Mouse (Mus musculus): ENCODE results near the gene Btbd18.
"Not testable (repeated sequence)": the region's sequence is repeated elsewhere in the genome, so short reads cannot be mapped to it uniquely, and the experiment has no call there.

Btbd18 gene

DNA sequence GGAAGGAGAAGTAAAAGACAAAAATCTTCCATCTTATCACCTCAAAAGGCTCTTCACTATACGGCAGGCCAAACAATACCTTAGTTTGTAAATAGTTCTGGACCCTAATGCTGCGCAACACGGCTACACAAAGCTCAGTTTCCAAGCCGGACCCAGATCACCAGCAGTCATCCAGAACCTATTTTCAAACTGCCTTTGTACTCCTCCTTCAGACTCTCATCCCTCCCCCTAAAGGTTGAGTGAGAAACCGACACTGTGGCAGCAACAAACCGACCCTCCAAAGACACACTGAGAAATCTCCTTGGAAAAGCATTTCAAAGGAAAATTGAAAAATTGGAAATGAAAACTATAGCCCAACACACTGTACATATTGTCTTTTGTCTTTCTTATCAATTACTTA is 10.5 kb upstream of the Btbd18 start:
- no peak for DNase-seq

DNA sequence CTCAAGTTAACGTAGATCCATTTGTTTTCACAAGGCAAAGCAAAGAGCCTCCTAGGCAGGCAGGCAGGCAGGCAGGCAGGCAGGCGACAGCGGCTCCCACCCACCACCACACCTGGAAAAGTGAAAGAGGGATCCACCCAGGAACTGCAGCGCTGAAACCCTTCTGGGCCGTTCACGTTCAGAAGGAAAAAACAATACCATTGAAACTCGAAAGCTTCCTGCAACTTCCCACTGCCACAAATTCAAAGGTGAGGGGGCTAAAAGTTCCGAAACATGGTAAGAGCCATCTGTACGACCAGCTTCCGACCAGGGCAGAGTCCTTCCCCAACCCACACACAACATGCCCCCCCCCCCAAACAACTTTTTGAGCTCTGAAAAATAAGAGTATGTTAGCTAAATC is 9.2 kb upstream of the Btbd18 start:
- no peak for DNase-seq

DNA sequence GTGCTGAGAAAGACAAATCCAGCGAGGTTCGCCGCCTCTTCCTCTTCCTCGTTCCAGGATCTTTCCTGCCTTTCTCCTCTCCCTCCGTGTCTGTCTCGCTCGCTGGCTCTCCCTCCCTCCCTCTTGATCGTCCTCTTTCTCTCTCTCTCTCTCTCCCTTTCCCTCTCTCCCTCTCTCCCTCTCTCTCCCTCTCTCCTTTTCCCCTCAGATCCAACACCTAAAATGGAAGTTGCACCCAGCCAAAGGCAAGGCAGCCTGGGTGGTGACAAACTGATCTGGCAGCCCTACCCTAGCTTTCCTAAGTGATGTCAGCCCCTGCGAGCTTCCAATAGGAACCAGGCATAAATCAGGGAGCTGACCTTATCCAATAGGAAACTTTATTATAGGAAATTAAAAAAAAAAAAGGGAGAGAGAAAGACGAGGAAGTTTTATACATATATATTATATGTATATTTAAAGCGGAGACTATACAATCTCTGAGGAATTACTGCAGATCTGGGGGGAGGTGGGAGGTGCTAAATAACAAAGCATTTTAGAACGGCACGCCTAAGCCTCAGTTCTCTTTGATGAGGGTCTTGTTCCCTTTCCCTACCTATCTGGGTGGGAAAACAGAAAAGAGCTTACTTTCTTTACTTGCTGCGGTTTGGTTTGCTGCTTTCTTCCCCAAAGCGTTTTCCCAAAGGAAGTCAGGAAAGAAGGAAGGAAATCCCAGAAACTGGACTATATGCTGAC is 8.2 kb upstream of the Btbd18 start, which contains the start of gene Ctnnd1:
TSS of gene Ctnnd1 (minus strand) at position 302 of the 732 bp plus-strand sequence.
- DNase-seq, result peak; percentile 94

DNA sequence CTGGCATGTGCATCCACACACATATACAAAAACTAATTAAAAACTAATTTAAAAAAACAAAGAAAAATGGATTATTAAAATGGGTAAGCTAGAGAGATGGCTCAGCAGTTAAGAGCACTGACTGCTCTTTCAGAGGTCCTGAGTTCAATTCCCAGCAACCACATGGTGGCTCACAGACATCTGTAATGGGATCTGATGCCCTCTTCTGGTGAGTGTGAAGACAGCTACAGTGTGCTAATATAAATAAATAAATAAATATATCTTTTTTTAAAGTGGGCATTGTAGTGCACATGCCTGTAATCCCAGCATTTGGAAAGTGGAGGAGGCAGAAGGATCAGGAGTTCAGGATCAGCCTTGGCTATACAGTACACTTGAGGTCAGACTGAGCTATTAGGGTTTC is 5.5 kb upstream of the Btbd18 start:
- no peak for DNase-seq

DNA sequence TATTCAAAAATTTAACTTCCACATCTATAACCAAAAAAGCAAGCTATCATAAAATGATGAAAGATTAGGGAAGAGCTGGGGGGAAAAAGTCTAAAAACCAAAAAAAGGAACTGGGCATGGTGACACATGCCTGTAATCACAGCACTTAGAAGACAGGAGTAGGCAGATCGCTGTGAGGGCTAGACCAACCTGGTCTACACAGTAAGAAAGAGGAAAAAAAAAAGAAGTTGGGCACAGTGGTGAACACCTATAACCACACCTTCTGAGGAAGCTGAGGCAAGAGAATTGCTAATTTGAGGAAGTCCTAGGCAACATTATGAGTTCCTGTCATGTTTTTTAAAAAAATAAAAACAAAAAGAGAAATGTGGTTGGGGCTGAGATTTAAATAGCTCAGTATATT is 3.0 kb upstream of the Btbd18 start:
- no peak for DNase-seq

DNA sequence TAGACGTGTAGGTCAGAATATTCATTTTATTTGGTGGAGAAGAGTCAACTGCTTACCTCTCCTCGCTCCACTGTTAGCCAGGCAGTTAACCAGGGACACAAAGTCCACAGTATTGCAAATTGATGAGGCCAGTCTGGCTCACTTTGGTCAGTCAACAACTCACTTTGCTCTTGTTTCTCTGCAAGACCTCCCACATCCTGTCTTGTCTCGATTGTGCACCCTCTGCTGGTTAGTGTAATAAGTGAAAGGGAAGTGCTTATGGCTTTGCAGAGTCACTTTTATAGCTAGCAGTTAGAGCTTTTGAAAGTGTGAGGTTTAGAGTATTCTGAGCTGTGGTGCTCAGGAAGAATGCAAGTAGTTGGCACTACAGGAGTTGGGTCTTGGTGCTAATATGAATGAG is 1.4 kb downstream of the Btbd18 start:
- DNase-seq, result no peak

DNA sequence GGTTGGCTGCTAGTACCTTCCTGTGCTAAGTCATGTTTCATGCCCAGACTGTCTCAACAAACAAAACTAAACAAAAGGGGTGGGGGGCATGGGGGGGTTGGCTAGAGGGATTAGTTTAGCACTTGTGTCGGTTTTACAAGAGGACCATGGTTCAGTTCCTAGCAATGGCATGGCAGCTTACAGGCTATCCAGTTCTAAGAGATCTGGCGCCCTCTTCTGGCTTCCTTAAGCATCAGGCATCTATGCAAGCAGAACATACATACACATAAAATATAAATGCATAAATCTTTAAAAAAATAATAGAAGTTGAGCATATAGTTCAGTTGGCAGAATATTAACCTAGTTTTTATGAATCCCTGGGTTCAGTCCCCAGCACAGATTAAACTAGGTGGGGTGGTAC is 4.0 kb downstream of the Btbd18 start:
- DNase-seq, result no peak

DNA sequence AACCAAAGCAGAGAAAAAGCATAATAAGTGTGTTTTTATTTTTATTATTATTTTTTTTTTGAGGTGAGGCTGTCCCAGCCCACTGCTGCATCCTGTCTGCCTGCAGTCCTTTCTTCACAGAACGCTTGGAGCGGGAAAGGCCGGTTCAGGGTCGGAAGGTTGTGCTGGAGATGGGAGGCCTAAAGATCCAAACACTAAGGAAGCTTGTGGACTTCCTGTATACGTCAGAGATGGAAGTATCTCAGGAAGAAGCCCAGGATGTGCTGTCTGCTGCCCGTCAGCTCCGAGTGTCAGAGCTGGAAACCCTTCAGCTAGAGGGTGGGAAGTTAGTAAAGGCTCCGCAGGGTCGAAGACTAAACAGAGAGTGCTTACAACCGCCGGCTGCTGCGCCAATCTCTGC is 7.2 kb downstream of the Btbd18 start:
- no peak for DNase-seq

DNA sequence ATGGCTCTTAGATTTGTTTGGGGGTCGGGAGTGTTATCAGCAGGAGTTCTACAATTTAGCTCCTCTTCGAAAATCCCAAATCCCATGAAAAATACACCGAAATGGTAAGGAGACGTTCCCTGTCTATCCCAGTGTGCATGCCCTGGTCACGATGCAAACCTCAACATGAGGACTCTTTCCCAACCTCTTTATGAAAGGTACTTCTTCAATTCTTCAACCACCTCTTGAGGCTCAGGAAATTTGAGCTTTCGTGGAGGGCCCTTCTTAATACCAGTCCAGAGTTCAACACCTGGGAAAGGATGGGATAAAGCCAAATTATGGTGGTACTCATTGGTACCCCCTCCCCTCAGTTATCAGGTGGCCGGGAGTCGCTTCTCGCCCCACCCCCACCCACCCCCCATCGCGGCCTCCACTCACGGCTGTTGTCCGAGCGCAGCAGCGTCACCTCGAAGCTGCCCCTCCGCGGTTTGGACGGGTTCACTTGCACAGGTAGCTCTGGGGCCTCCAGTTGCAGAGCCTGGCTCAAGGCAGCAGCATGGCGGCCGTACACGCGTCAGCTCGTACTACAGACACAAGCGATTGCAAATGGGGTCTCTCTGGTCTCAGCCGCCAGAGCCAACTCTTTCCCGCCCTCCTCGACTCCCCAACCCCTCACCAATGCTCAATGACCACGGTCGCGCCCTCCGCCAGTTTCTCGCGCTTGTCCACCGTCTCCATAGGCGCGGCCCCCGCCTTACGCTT is 11.1 kb downstream of the Btbd18 start:
- no peak for DNase-seq

DNA sequence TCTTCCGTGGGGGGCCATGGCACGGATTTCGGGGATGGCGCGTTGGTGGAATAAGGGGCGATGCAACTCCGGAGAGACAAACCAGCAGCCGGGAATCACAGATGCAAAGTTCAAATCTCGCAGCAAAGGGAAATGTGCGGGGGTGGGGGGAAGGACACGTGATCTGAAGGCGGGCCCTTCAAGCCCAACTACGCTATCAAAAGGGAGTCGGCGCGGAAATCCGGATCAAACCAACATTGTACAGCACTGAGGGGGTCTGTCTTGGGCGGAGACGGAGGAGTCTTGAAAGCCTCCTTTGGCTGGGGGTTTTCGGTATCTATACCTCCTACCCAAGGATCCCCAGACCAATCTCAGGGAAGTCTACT is 11.7 kb downstream of the Btbd18 start, which contains the start of gene Selenoh:
TSS of gene Selenoh (minus strand) at position 202 of the 365 bp plus-strand sequence.
- DNase-seq, result peak; percentile 83

DNA sequence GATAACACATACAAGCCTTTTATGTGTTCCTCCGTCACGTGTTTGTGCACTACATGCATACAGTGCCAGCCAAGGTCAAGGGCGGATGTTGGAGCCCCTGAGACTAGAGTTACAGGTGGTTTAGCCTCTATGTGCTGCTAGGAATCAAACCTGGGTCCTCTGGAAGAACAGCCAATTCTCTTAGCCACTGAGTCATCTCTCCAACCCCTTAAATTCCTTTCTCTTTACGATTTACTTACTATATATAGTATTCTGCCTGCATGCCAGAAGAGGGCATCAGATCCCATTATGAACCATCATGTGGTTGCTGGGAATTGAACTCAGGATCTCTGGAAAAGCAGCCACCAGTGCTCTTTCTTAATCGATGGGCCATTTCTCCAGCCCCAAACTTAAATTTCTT is 12.7 kb downstream of the Btbd18 start:
- not testable (repeated sequence) for DNase-seq

DNA sequence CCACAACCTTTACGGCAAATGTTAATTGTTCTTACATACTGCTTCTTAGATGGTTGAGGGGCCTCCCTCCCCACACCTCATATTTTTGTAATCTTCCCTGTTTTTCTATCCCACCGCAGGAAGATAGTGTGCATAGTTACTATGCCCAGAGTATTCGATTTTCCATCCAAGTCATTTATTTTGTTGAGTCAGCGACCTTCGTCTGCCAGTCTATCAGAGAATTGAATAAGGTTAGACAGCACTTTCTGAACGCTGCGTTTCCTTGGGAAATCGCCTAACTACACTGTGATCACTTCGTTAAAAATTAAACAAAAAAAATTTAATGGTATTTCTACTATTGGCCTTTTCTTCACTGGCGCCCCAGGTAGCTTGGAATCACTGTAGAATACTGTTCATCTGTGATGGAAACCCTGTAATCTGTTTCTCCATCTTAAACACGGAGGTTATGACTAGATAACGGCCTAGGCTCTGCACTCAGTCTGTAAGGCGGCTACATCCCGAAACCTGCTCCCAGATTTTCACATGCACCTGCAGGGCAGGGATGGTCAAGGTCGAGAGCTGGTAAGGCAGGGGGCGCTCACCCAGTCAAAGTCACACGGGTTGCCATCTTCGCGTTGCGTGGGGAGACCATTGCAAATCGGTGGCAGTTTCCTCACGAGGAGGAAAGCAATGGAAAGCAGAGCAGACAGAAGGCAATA is 18.5 kb downstream of the Btbd18 start:
- no peak for DNase-seq

DNA sequence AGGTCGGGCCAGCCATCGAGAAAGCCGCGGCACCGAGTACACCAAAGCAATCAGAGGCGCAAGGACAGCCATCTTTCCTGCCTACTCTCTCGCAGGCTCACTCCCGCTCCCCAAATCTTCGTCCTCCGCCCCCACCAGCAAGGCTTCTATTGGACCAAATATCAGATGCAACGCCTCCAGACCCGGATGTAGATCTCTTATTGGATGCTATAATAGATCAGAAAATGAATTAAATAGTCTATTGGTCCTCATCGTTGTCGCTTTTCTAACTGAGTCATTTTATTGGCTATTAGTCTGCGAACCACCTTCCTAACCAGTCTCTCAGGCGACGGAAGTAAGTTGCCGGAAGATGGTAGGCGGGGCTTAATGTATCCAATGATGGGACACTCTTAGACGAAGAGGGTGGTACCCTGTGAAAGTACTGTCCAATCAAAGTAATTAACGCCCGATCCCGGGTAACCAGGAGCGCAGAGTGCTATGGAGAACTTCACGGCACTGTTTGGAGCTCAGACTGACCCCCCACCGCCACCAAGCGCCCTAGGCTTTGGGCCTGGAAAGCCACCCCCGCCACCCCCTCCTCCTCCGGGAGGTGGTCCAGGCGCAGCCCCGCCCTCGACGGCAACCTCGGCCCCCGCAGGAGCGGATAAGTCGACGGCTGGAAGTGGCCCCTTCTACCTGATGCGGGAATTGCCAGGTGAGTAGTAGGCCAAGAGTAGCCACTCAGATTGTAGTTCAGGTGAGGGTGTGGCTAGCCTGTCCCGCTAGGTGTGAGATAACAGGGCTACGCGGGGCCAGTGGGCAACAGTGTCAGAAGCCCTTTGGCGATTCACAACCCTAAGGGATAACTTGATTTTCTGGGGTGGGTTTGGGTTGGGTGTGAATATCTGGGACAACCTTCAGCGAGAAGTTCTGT is 19.3 kb downstream of the Btbd18 start, which contains the start of the genes Gm28635 and Med19:
TSS of gene Gm28635 (minus strand) at position 74 of the 913 bp plus-strand sequence.
TSS of gene Med19 (plus strand) at position 435 of the 913 bp plus-strand sequence.
- DNase-seq, result peak; percentile 99

DNA sequence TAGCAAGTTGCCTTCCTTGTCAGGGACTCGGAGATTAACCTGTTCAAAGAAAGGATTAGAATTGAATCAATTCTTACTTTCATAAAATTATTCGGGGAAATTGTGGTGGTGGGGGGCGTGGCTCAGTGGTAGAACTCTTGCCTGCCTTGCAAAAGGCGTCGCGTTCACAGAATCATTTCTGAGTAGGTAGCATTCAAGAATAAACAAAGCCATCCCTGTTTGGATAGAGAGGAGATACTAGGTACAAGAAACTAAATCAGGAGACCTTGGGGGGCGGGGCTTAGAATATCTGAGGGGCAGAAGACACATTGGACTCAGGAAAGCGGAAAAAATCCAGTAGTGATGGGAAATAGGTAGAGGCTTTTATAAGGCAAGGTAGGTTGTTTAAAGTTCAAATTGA is 20.1 kb downstream of the Btbd18 start, which contains the start of gene Tmx2:
TSS of gene Tmx2 (minus strand) at position 125 of the 400 bp plus-strand sequence.
- peak; percentile 50 for DNase-seq

DNA sequence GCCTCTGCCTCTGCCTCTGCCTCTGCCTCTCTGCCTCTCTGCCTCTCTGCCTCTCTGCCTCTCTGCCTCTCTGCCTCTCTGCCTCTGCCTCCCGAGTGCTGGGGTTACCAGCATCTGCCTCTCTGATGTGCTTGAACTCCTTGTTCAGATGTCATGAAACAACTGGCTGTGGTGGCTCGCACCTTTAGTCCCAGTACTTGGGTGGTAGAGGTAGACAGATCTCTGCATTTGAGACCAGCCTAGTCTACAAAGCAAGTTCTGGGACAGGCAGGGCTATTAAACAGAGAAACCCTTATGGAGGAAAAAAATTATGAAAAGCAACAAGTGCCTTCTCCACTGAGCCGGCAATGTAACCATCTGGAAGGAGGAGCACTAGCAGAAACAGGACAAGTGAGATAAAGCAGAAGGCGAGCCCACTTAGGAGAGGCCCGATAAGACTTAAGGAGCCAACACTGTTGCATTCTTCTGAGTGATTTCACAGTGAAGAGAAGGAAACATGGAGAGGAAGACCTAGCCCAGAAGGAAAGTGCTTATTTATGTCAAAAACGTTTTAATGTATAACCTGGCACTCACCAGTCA is 23.8 kb downstream of the Btbd18 start:
- DNase-seq, result no peak

DNA sequence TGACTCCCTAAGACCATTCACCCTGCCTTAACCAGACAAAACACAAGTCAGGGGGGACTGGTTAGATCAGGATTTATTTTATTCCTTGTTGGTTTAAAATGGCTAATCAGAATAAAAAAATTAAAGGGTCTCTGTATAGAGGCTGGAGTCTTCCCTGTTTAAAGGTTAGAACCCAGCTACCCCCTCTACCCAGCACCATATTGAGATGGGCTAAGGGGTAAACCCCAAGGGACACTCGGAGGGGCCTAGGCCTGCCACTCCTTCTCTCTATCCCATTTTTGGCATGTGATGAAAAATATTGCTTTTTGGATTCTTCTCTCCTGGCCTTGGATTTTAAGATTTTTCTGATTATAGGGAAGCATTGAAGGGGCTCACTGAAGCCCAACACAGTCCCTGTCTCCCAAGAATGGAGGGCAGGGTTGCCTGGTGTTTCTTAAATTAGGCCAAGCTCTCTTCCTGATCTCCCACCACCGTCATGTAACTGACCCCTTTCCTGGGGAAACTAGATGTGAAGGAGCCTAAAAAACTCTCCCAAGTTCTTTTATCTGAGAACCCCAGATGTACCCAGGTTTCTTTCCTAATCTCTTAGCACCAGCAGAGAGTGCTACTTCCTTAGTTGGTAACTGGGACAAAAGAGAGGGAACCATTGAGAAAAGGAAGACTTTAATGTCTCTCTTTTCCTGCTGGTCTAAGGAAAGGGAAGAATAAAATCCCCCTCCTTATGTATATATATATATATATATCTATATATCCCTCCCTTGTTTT is 29.4 kb downstream of the Btbd18 start:
- no peak for DNase-seq

DNA sequence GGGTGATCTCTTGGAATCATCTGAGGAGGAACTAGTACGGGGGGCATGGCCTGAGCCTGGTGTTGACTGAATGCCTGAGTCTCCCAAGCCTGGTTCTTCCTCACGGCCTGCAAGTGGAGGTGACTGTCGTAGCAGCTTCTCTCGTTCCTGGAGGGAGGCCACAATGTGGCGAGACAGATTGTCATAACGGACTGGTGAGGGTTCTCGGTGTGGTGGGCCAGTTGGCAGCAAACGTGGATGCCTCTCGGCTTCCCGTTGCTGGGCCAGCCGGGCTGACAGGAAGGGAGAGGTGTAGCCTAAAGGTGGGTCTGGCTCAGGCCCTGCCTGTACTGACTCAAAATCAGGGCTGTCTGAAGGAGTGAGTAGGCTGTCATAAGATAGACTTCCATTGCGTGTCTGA is 31.2 kb downstream of the Btbd18 start:
- DNase-seq, result peak; percentile 41

DNA sequence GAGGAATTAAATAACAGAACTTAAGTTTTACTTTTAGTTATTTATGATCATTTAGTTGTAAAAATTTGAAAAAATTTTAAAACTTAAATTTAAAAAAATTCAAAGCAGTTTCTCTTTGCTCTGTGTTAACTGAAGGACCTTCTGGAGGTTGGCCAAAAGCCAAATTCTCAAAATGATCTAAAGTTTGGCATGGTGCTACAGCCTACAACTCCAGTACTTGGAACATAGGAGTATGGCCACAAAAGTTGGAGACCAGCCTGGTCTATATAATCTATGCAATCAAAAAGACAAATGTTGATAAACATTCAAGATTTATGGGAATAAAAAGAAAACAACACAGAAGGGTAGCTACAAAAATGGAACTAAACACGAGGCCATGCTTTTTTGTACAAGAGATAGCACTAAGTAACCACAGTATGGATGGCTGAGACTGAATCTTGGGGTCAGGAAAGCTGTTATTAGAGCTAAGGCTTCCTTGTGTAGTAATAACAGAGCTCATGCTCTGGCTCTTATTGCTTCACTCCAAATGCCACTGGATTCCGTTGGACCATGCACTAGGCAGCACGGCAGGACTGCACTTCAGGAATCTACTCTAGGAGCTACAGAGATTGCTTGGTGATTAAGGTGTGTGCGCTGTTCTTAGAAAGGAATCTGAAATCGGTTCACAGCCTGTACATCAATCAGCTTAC is 36.3 kb downstream of the Btbd18 start:
- no peak for DNase-seq

DNA sequence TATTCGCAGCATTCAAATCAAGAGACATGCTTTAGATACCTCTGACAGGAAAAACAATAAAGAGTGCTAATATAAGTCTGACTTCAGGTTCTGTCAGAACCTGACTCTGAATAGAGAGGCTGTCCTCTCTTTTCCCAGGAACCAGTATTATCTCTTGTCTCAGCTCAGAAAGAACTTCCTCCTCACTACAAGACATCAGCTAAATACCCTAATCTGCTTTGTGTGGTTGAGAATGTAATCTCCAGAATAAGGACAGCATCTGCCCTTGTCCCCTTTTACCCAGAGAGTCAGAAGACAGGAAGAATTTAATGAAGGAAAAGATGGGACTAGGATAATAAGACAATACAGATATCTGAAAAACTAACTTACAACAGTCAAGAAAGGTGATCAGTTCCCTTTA is 44.6 kb downstream of the Btbd18 start:
- no peak for DNase-seq

DNA sequence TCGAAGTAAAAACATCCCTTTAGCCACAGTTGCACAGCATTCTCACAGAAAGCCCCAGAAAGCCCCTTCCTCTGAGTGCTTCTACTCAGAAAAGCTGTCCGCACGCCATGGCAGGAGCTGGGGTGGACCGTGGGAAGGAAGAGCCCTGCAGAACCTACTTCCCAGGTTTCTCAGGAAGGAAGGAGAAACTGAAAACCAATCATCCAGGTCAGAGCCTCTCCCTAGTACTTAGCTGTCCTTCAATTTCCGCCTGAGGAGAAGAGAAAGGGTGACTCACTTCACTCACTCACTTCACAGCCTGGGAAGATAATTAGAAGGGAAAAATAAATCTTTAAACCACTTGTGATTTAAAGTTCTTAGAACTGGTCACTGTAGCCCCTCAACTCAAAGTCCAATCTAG is 45.5 kb downstream of the Btbd18 start:
- DNase-seq, result no peak

DNA sequence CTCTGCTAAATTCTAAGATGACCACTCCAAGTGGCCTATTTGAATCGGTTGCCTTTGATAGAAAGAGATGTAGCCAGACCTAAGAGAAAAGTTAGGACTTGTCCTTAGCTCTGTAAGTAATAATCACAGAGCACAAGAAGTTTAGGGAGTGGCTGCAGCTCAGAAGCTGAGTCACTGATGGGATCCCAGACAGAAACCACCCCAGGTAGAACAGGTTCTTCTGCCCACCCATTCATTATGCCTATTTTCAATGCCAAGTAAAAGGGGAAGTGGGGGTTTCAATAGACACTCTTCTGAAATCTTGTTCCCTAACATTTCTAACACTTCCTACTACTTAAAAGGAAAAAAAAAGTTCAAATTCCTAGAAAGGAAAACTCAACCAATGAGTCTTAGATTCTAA is 46.4 kb downstream of the Btbd18 start:
- DNase-seq, result no peak

Data from cerebellum, adult 9-10 months (tissue).